Mouse (Mus musculus): ENCODE results near the gene Gpr152.

Gpr152 gene

DNA sequence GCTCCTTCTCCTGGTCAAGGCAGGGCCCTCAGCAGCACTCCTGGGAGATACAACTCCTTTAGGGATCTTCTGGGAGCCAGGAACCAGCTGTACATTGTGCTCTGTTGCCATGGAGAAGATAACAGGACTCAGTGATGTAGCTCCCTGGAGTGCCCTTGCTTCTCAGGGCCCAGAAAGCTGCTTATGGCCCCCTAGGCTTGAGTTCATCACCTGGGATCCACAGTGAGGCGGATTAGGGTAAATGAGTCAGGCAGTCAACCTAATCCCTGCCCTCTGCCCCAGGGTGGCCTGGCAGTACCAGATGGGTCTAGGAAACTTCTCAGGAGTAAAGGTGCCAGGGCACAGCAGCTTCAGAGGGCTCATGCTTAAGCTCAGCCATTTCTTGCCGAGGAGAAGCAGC is at the start of gene Gpr152:
Gene Gpr152 (plus strand): TSS at position 342 of the 400 bp plus-strand sequence.
- in situ Hi-C loops (cut with MboI), result no loop called here

DNA sequence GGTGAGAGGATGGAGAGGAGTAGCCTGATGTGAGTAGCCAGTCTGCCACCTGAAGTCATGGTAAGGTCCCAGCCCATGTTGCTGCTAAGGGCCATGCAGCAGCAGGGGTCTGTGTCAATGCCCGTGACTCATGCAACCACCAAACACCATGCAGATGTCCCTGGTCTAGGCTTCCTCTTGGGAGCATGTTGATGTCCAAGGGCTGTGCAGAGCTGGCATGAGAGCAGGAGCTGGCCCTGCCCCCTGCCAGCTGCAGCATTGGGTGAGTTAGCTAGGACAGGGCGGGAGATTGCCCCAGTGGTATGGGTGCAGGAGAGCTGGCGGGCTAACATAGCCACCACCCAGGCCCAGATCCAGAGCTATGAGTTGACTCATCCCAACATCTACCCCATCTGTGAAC is 49.1 kb upstream of the Gpr152 start:
- in situ Hi-C loops (cut with MboI), result no loop called here

DNA sequence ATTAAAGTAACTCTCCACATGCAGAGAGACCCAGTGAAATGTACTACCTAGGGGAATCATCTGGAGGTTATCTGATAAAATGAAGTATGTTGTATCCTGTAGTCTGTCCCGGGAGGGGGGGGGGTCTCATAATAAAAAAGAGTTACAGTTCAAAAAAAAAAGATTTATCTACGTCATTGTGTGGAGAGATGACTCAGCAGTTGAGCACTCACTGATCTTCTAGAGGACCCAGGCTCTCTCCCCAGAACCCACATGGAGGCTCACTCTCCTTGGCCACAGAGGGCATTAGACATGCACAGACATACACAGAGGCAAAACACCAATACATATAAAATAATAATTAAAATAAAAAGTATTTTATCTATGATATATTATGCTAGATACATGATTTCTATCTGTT is 48.2 kb upstream of the Gpr152 start:
- in situ Hi-C loops (cut with MboI), result no loop called here

DNA sequence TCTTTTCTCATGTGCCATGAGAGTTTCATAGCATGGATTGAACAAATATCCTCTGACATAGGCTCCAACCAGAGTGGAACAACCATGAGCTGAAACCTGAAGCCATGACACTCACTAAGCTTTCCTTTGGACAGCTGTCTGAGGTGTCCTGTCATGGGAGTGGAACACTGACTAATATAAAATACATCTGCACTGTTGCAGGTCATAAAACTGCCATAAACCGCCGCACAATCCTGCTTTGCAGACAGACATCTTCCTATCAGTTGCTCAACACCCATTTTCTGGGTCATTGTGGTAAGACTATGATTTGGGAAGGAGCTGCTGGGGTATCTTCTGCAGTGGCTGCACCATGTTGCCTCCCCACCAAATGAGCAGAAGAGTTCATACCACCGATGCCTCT is 46.8 kb upstream of the Gpr152 start:
- in situ Hi-C loops (cut with MboI), result no loop called here

DNA sequence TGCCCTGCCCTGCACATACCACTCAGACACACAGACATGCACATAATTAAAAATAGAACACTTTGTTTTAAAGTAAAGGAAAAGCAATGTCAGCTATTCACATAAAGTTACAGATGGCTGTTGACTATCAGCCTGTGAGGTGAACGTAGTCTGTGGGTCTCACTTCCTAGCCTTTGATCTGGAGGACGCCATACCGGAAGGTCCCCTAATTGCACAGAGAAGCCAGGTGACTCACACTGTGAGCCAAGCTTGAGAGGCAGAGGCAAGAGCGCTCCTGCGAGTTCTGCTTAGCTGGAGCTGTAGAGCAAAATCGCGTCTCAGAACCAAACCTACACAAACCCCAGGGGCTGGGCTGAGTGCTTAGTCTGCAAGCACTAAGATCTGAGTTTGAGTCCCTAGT is 45.8 kb upstream of the Gpr152 start:
- in situ Hi-C loops (cut with MboI), result no loop called here

DNA sequence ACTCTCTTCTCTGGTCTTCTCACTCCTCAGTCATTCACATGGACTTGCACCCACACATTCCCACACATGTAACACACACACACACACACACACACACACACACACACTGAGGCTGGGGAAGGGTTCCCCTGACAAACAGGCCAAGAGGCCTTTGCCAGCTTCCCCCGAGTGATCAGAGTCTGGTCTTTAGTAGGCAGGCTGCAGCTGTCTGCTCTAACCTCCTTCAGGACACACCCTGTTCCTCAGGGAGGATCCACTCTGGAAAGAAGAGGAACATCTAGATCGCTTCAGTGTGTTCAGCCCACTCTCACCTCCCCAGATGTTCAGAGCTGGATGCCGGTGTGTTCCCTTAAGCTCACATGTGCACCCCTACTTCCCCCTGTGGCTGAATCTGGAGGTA is 45.2 kb upstream of the Gpr152 start:
- in situ Hi-C loops (cut with MboI), result no loop called here

DNA sequence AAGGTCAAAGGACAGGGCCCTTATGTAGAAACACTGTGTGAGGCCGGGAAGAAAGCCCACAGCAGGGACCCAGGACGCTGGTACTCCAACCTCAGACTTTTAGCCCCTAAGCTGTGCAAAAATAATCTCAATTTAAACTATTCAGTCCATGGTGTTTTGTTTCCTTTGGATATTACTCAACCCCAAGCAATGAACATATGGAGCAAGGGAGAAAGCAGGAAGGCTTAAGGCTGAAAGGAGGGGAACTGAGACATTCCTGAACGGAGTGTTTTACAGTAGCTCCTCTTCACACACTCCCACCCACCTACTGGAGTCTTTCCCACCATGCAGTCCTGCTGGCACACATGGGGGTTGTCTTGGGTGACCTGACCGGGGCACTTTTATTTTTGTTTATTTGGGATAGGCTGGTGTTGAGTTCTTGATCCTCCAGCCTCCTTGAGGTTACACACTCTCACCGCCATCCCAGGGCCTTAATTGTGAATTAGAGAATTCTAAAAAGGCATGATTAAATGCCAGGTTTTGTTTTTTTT is 44.7 kb upstream of the Gpr152 start:
- in situ Hi-C loops (cut with MboI), result no loop called here

DNA sequence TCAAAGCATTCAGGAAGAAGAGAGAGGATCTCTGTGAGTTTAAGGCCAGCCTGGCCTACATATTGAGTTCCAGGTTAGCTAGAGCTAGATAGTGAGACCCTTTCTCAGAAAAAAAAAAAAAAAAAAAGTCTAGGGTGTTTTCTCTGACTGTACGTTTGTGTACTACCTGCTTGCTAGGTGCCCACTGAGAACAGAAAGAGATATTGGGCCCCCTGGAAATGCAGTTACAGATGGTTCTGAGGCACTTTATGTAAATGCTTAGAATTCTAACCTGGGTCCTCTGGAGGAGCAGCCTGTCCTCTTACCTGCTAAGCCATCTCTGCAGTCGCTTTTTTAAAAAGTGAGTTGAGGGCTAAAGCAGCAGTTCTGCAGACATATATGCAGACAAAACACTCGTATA is 43.8 kb upstream of the Gpr152 start:
- in situ Hi-C loops (cut with MboI), result no loop called here

DNA sequence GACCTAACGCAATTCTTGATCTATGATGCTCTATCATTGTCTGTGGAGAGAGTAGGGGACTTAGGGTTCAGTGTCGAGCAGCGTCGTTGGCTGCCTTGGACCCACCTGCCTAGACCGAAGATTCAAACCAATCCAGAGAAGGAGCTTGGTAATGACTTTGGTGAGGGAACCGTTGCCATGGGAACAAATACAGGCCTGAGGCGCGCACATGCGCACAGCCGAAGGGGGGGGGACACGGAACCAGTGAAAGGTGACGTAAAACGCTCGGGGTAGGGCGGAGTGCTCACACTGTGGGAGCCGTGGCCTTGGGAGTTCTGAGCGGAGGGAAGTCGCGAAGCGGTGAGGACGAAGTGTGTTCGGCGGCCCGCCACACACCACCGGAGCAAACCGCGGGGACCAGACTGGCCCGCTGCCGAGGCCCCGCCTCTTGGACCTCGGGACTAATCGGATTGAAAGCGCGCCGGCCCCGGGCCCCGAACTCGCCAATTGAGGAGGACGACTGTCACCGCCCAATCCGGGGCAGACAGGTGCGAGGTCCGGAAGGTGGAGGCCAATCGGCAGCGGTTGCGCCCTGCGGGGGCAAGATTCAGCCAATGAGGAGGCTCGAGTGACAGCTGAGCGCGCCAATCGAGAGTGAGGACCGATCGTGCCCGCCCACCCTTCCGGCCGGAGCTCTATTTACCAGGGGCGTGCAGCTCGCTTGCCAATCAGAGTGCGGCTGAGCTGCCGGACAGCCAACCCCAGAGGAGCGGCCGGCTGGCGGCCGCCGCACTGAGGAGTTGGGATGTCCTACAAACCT is 42.7 kb upstream of the Gpr152 start, which contains the start of gene Cdk2ap2:
Gene Cdk2ap2 (plus strand): TSS at position 541 of the 799 bp plus-strand sequence.
- in situ Hi-C loops (cut with MboI), result no loop called here

DNA sequence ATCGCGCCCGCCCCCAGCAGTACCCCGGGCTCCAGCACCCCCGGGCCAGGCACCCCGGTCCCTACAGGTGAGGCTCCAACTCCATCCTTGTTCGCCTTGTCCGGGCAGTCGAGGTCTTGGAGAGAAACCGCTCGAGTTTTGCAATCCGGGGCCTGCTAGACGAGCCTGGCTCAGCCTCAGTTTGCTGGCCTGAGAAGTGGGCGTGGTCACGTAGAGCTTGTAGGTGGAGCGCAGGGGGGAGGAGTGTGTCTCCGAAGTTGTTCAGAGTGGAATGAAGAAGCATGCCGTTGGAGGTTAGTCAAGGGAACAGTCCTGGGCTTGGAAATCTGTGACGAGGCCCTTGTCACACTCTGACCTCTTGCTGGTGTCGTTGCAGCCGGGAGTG is 42.2 kb upstream of the Gpr152 start:
- in situ Hi-C loops (cut with MboI), result no loop called here

DNA sequence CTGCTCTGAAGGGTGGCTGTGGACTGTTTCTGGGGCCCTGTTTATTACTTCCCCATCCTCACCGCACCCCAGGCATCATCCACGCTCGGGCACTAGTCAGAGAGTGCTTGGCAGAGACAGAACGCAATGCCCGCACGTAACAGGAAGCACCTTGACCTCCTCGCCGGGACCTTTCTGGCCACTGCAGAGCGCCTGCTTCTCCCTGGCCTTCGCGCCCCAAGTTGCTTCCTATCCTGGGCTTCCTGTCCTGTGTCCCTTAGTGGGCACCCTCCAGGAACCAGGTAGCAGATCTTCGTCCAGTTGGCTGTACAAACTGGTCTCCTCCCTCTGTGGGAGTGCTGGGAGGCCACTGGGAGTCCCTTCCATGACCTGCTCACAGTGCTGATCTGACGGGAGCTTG is 41.2 kb upstream of the Gpr152 start:
- in situ Hi-C loops (cut with MboI), result no loop called here

DNA sequence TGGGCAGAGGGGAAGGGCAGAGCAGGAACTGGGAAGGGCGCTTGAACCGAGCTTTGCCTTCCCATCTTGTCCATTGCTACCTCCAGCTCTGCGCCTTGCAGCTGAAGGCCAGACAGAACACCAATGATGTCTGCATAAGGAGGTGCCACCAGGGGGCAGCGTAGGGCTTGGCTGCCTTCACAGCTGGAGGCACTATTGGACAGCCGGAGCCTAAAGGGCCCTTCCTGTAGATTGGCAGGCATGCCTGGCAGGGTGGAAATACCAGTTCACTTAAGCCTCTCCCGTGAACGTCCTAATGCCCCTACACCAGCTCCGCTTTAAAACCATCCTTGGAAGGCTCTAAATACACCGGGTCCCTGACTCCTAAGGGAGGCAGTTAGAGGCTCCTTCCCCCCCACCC is 40.5 kb upstream of the Gpr152 start:
- in situ Hi-C loops (cut with MboI), result no loop called here

DNA sequence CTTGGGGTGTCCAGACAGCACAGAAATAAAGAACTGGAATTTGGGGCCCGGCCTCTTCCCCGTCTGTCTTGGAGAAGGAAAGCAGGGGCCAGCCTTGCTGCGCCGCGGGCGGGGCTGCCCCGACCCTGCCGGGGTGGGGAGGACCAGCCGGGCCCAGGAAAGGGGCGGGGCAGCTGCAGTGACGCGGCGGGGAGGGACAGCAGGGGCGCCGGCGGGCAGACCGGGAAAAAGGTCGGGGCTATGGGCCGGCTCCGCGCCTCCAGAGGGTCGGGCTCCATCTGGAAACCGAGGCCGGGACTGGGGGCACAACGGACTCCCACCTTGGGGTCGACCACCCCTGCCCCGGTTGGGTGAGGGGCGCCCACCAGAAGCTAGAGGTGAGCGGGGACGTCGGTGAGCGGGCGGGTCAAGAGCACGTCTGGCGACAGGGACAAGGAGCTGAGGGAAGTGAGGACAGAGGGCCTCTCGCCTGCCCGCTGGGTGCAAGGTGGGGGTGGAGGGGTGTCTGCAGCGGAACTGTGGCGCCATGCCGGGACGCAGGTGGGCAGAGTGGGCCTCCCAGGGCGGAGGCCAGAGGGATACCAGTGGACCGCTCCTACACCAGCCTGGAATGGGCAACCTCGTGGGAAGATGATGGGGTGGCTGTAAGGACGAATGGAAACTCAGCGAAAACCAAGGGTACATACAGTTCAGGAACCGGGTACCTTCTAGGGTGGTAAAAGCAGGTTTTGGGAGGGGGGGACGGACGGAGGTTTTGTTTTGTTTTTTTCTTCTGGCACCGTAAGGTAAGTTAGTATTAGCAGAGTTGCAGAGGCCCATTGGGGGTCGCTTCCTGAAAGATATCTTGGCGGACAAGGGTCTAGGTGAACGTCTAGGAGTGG is 39.5 kb upstream of the Gpr152 start, which contains the start of gene Pitpnm1:
Gene Pitpnm1 (plus strand): TSS at position 162 of the 881 bp plus-strand sequence.
- in situ Hi-C loops (cut with MboI), result no loop called here

DNA sequence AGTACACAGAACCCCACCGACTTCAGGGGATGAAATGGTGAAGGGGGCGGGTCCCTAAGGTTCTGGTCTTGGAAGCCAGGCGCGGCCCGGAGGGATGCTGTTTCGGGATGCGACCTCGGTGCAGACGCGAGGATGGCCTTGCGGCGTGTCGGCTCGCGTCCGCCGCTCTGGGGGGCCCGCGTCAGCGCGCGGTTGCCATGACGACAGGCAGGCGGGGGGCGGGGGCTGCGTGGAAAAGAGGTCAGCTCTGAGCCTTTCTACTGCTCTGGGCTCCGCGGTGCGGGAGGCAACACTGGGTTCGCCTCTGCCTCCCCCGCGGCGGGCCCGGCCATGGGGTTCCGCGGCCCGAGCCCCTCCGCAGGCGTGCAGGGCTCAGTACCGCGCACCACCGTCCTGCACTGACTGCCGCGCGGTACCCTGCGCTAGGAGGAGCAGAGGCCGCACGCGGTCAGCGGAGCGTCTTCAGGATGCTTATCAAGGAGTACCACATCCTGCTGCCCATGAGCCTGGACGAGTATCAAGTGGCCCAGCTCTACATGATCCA is 38.8 kb upstream of the Gpr152 start:
- in situ Hi-C loops (cut with MboI), result no loop called here

DNA sequence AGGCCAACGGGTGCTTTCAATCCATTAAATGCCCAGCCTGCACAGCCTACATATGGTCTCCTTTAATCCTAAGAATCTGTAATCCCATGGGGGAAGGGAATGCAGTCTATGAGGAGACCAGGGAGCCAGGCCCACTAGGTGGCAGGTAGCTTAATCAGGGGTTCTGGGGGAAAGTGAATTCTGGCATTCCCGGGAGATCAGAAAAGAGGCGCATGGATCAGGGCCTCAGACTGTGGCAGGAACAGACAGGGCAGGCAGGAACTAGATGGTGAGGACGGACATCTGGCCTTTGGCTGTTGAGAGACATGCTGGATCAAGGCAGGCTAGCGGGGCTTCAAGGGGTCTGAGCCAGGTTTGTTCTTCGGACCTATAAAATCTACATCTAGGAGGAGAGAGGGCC is 38.1 kb upstream of the Gpr152 start:
- in situ Hi-C loops (cut with MboI), result no loop called here

DNA sequence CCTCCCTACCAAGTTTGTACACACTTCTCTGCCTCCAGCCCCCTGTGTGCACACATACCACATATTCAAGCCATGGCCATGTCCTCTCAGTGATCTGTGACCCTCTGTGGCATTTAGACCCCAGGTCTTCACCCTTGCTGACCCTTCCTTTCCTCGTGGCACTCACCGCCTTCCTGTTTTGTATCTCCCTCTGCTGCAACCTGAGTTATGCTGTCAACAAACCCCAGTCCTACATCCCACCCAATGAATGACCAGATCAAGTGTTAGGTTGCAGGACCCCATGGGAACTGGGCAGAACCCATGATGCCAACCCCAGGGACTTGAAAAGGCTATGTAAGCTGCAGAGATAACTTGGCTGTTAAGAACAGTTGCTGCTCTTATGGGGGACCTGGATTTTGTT is 37.5 kb upstream of the Gpr152 start:
- in situ Hi-C loops (cut with MboI), result no loop called here

DNA sequence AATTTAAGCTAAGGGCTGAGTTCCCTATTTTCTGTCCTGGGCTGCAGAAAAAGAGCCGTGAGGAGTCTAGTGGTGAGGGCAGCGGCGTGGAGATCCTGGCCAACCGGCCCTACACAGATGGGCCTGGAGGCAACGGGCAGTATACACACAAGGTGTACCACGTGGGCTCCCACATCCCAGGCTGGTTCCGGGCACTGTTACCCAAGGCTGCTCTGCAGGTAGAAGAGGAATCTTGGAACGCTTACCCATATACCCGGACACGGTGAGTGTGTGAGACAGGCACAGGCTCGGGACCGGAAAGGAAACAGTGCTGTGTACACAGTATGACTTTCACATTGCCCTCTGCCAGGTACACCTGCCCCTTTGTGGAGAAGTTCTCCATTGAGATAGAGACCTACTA is 37.0 kb upstream of the Gpr152 start:
- in situ Hi-C loops (cut with MboI), result no loop called here

DNA sequence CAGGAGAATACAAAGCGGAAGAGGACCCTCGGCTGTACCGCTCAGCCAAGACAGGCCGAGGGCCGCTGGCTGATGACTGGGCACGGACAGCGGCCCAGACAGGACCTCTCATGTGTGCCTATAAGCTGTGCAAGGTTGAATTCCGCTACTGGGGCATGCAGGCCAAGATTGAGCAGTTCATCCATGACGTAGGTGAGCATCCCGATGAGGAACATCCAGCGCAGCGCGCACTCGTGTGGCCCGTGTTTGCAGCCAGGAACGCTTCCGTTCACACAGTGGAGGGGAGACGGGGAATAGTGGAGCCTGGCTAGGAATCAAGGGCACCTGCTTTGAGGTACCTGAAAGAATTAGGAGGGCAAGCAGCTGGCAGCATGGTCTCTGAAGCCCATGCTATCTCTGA is 36.3 kb upstream of the Gpr152 start:
- in situ Hi-C loops (cut with MboI), result no loop called here

DNA sequence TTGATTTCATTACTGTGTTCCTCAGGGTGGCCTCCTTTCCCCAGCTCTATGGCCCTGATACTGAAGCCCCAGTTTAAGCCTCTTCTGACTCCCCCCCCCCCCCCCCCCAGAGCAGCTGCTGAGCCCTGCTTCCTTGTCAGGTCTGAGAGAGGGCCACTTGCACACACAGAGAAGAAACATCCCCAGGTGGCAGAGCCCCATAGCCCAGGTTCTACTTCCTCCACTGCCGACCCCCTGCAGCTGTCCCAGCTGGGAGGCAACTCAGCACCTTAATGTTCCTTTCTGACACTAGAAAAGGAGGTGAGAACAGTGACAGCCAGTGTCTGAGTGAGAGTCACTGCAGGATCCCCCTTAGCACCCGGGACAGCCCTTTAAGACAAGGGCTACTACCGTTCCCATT is 35.8 kb upstream of the Gpr152 start:
- in situ Hi-C loops (cut with MboI), result no loop called here

DNA sequence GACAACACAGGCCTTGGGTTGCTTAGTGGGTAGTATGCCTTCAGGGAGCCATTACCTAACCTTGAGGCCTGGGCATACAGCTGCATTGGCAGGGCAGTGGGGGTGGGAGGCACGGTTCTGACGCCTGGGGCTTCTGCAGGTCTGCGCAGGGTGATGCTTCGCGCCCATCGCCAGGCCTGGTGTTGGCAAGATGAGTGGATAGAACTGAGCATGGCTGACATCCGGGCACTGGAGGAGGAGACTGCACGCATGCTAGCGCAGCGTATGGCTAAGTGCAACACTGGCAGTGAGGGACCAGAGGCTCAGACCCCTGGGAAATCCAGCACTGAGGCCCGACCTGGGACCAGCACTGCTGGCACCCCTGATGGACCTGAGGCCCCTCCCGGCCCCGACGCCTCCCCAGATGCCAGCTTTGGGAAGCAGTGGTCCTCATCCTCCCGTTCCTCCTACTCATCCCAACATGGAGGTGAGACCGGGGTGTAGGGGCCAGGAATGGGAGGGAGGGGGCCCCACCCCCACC is 34.9 kb upstream of the Gpr152 start:
- in situ Hi-C loops (cut with MboI), result no loop called here

DNA sequence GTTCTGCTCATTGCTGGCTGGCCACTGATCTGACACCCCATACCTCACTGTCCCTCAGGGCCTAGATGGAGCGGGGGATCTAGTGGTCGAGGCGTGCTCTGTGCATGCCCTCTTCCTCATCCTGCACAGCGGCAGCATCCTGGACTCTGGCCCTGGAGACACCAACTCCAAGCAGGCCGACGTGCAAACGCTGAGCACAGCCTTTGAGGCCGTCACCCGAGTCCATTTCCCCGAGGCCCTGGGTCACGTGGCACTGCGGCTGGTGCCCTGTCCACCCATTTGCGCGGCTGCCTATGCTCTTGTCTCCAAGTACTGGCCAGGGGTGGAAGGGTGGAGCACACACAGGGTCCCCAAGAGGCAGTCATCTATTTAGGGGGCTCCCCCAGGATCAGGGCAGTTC is 32.9 kb upstream of the Gpr152 start:
- in situ Hi-C loops (cut with MboI), result no loop called here

DNA sequence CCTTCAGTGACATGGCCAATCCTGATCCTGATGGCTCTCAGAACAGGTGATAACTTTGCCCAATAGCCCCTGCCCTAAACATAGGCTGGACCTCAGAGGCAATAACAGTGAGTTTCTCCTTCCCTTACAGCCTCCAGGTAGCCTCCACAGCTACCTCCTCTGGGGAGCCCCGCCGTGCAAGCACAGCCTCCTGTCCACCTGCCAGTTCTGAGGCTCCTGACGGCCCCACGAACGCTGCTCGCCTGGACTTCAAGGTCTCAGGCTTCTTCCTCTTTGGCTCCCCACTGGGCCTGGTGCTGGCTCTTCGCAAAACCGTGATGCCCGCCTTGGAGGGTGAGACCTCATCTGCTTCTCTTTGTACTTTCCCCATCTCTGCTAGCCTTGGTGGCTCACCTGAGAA is 31.1 kb upstream of the Gpr152 start:
- in situ Hi-C loops (cut with MboI), result no loop called here

Data from mature B cell (primary cell).